ENCODE assay signal across 11 mouse cellular contexts in the genomic region with DNA sequence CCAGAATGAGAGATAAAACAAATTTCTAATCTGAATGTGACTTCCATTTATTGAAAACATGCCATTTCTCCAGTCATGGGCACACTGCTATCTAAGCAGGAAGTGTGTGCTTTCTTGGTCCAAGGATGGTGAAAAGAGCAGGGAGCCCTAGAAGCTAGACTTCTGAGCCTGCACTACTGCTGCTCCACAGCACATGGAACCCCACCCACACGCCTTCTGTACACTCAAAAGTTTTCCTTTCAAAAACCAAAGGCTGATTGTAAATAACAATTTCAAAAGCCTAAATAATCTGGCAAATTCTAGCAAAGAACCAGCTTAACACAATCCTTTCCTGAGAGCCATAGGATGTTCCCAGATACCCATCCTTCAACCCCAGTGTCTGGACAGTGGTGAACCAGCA.
"Had no signal": no experiment of that assay in that cellular context is flagged by ENCODE, and none has a peak within 500 bp of the region (broad histone marks: within the 10 kb centered on the region; RNA-seq: fewer than 3 reads in every experiment).

No protein-coding gene starts in this region.

- DNase-seq: kidney, adult 11 months; kidney, adult 9 months; kidney, postnatal 36 days; lung, postnatal 14 days had no signal

- H3K9ac ChIP-seq: limb, embryonic 13.5 days; lung, embryonic 15.5 days; midbrain, embryonic 12.5 days; stomach, embryonic 15.5 days had no signal

- H3K4me1 ChIP-seq: limb, embryonic 13.5 days; lung, embryonic 15.5 days; midbrain, embryonic 12.5 days; stomach, embryonic 15.5 days had no signal

- H3K4me3 ChIP-seq: limb, embryonic 13.5 days; lung, embryonic 15.5 days; midbrain, embryonic 12.5 days; stomach, embryonic 15.5 days had no signal

- H3K27ac ChIP-seq: hindbrain, postnatal 0 days; kidney, postnatal 0 days; limb, embryonic 13.5 days; lung, embryonic 15.5 days; midbrain, embryonic 12.5 days; stomach, embryonic 15.5 days had no signal

- H3K27me3 ChIP-seq: limb, embryonic 13.5 days; lung, embryonic 15.5 days; midbrain, embryonic 12.5 days; stomach, embryonic 15.5 days had no signal

- H3K9me3 ChIP-seq: limb, embryonic 13.5 days; lung, embryonic 15.5 days; midbrain, embryonic 12.5 days; stomach, embryonic 15.5 days had no signal

- ATAC-seq: hindbrain, postnatal 0 days; midbrain, embryonic 16.5 days had no signal

- H3K4me2 ChIP-seq: limb, embryonic 13.5 days; lung, embryonic 15.5 days; midbrain, embryonic 12.5 days; stomach, embryonic 15.5 days had no signal
